Mouse (Mus musculus) MEL (cell line): ENCODE measurements around the gene Med12l. TPM values are rescaled to one million over a fixed set of nuclear protein-coding genes. Genes with fewer than 3 reads are reported as not detected.

ENCODE experiments used
- DNase-seq: peaks from one replicate; pipeline ENCODE4 v3.0.0; 2011; ENCODE audit warnings: low read depth, low spot score
- H3K27ac ChIP-seq: 2 replicates; pipeline ENCODE4 v1.5.1; 2012; ENCODE audit warnings: low read depth, mild to moderate bottlenecking, control low read depth, low read length, moderate library complexity; ENCODE audit not compliant: control insufficient read depth
- H3K27me3 ChIP-seq, 2 experiments: fragments of 150-350 bp in 1 of 2; sonication (generic) in 1 of 2; 2 replicates each; pipeline ENCODE4 v1.6.1; 2012; ENCODE audit warnings: low read length in 2 of 2, mild to moderate bottlenecking in 2 of 2, improper control_type of control experiment in 1 of 2, moderate library complexity in 1 of 2; ENCODE audit not compliant: insufficient read depth in 2 of 2, control insufficient read depth in 1 of 2
- H3K36me3 ChIP-seq, 2 experiments: 2 replicates each; pipeline ENCODE4 v1.6.1; 2012 to 2014; ENCODE audit warnings: low read length in 2 of 2, improper control_type of control experiment in 1 of 2, inconsistent platforms in 1 of 2, mild to moderate bottlenecking in 1 of 2; ENCODE audit not compliant: insufficient read depth in 2 of 2, control insufficient read depth in 1 of 2
- H3K4me1 ChIP-seq, 2 experiments: fragments of 150-350 bp in 1 of 2; sonication (generic) in 1 of 2; 2 replicates each; pipeline ENCODE4 v1.6.1; 2012; ENCODE audit warnings: low read length in 2 of 2, improper control_type of control experiment in 1 of 2, mild to moderate bottlenecking in 1 of 2; ENCODE audit not compliant: insufficient read depth in 2 of 2, control insufficient read depth in 1 of 2
- H3K4me3 ChIP-seq, 2 experiments: fragments of 150-350 bp in 1 of 2; sonication (generic) in 1 of 2; 2 replicates each; pipeline ENCODE4 v1.5.1; 2012; ENCODE audit warnings: low read depth in 2 of 2, low read length in 2 of 2, mild to moderate bottlenecking in 2 of 2, moderate library complexity in 2 of 2, control low read depth in 1 of 2, improper control_type of control experiment in 1 of 2; ENCODE audit not compliant: control insufficient read depth in 1 of 2, insufficient read depth in 1 of 2
- H3K79me2 ChIP-seq: 2 replicates; pipeline ENCODE4 v1.6.1; 2012; ENCODE audit warnings: mild to moderate bottlenecking, low read length, moderate library complexity; ENCODE audit not compliant: control insufficient read depth, poor library complexity, insufficient read depth
- H3K9ac ChIP-seq: 2 replicates; pipeline ENCODE4 v1.6.1; 2012; ENCODE audit warnings: low read depth, mild to moderate bottlenecking, control low read depth, low read length, moderate library complexity; ENCODE audit not compliant: control insufficient read depth, poor library complexity, severe bottlenecking
- H3K9me3 ChIP-seq: fragments of 150-350 bp; sonication (generic); replicated peaks from 2 replicates; pipeline ENCODE4 v1.6.1; 2012; ENCODE audit warnings: mild to moderate bottlenecking, low read length, improper control_type of control experiment, moderate library complexity; ENCODE audit not compliant: insufficient read depth
- BHLHE40 ChIP-seq: IDR thresholded peaks from 2 replicates; pipeline ENCODE4 v1.6.1; 2012; ENCODE audit warnings: low read depth, mild to moderate bottlenecking, inconsistent platforms, low read length, improper control_type of control experiment, borderline replicate concordance
- CHD1 ChIP-seq: IDR thresholded peaks from 2 replicates; pipeline ENCODE4 v1.6.1; 2012; ENCODE audit warnings: low read depth, mild to moderate bottlenecking, inconsistent platforms, low read length, improper control_type of control experiment
- CTCF ChIP-seq, 3 experiments: IDR thresholded peaks in 2 of 3; conservative IDR thresholded peaks in 1 of 3; 2 replicates each; pipeline ENCODE4 v1.5.1; 2011 to 2012; ENCODE audit warnings: low read length in 3 of 3, low read depth in 2 of 3, mild to moderate bottlenecking in 2 of 3, improper control_type of control experiment in 1 of 3, inconsistent platforms in 1 of 3, mixed read lengths in 1 of 3, moderate library complexity in 1 of 3; ENCODE audit not compliant: control insufficient read depth in 1 of 3, insufficient read depth in 1 of 3, poor library complexity in 1 of 3, severe bottlenecking in 1 of 3
- E2F4 ChIP-seq: IDR thresholded peaks from 2 replicates; pipeline ENCODE4 v1.6.1; 2011; ENCODE audit warnings: low read depth, low read length, improper control_type of control experiment, borderline replicate concordance
- EP300 ChIP-seq, 2 experiments: IDR thresholded peaks; 2 replicates each; pipeline ENCODE4 v1.6.1; 2011; ENCODE audit warnings: improper control_type of control experiment in 2 of 2, low read length in 2 of 2, low read depth in 1 of 2, mild to moderate bottlenecking in 1 of 2
- ETS1 ChIP-seq: IDR thresholded peaks from 2 replicates; pipeline ENCODE4 v1.6.1; 2012; ENCODE audit warnings: low read depth, mild to moderate bottlenecking, inconsistent platforms, low read length, improper control_type of control experiment, moderate library complexity
- GABPA ChIP-seq: IDR thresholded peaks from 2 replicates; pipeline ENCODE4 v1.6.1; 2012; ENCODE audit warnings: low read depth, mild to moderate bottlenecking, inconsistent platforms, low read length, improper control_type of control experiment, moderate library complexity
- GATA1 ChIP-seq: IDR thresholded peaks from 2 replicates; pipeline ENCODE4 v1.6.1; 2011; ENCODE audit warnings: low read depth, low read length, improper control_type of control experiment
- HCFC1 ChIP-seq: IDR thresholded peaks from 2 replicates; pipeline ENCODE4 v1.6.1; 2012; ENCODE audit warnings: low read depth, mild to moderate bottlenecking, inconsistent platforms, low read length, improper control_type of control experiment, moderate library complexity
- JUND ChIP-seq: IDR thresholded peaks from 2 replicates; pipeline ENCODE4 v1.6.1; 2011; ENCODE audit warnings: low read depth, mild to moderate bottlenecking, improper control_type of control experiment, low read length
- KAT2A ChIP-seq: conservative IDR thresholded peaks from 2 replicates; pipeline ENCODE4 v1.6.1; 2012; ENCODE audit warnings: low read depth, low read length, improper control_type of control experiment, inconsistent platforms
- MAFK ChIP-seq: IDR thresholded peaks from 2 replicates; pipeline ENCODE4 v1.6.1; 2011; ENCODE audit warnings: low read depth, mild to moderate bottlenecking, low read length, improper control_type of control experiment, borderline replicate concordance
- MAX ChIP-seq: IDR thresholded peaks from 2 replicates; pipeline ENCODE4 v1.6.1; 2011; ENCODE audit warnings: low read length, improper control_type of control experiment
- MAZ ChIP-seq: IDR thresholded peaks from 2 replicates; pipeline ENCODE4 v1.6.1; 2012; ENCODE audit warnings: low read depth, mild to moderate bottlenecking, inconsistent platforms, low read length, improper control_type of control experiment
- MEF2A ChIP-seq: IDR thresholded peaks from 2 replicates; pipeline ENCODE4 v1.6.1; 2014; ENCODE audit warnings: low read depth, mild to moderate bottlenecking, inconsistent platforms, low read length, improper control_type of control experiment; ENCODE audit not compliant: poor library complexity, insufficient replicate concordance, severe bottlenecking; ENCODE audit errors: extremely low read depth
- MXI1 ChIP-seq: IDR thresholded peaks from 2 replicates; pipeline ENCODE4 v1.6.1; 2011; ENCODE audit warnings: mild to moderate bottlenecking, low read depth, low read length, improper control_type of control experiment
- MYB ChIP-seq: IDR thresholded peaks from 2 replicates; pipeline ENCODE4 v1.6.1; 2011; ENCODE audit warnings: mild to moderate bottlenecking, low read depth, low read length, improper control_type of control experiment
- MYC ChIP-seq: IDR thresholded peaks from 2 replicates; pipeline ENCODE4 v1.6.1; 2011; ENCODE audit warnings: low read depth, mild to moderate bottlenecking, low read length, improper control_type of control experiment, moderate library complexity
- NRF1 ChIP-seq: IDR thresholded peaks from 2 replicates; pipeline ENCODE4 v1.6.1; 2014; ENCODE audit warnings: low read depth, mild to moderate bottlenecking, inconsistent platforms, low read length, improper control_type of control experiment, moderate library complexity; ENCODE audit not compliant: poor library complexity, insufficient read depth, severe bottlenecking
- POLR2AphosphoS5 ChIP-seq: IDR thresholded peaks from 2 replicates; pipeline ENCODE4 v1.6.1; 2012; ENCODE audit warnings: low read depth, borderline replicate concordance, mild to moderate bottlenecking, inconsistent platforms, low read length, moderate library complexity, mixed read lengths
- RAD21 ChIP-seq: IDR thresholded peaks from 2 replicates; pipeline ENCODE4 v1.6.1; 2011; ENCODE audit warnings: mild to moderate bottlenecking, low read depth, low read length, improper control_type of control experiment
- RCOR1 ChIP-seq: IDR thresholded peaks from 2 replicates; pipeline ENCODE4 v1.6.1; 2012; ENCODE audit warnings: low read depth, mild to moderate bottlenecking, inconsistent platforms, low read length, improper control_type of control experiment
- SIN3A ChIP-seq: IDR thresholded peaks from 2 replicates; pipeline ENCODE4 v1.6.1; 2012; ENCODE audit warnings: low read length, improper control_type of control experiment, inconsistent platforms
- TCF12 ChIP-seq: IDR thresholded peaks from 2 replicates; pipeline ENCODE4 v1.6.1; 2014; ENCODE audit warnings: low read depth, mild to moderate bottlenecking, inconsistent platforms, low read length, improper control_type of control experiment, moderate library complexity
- USF1 ChIP-seq: IDR thresholded peaks from 2 replicates; pipeline ENCODE4 v1.6.1; 2014; ENCODE audit warnings: low read depth, mild to moderate bottlenecking, inconsistent platforms, low read length, improper control_type of control experiment, moderate library complexity
- USF2 ChIP-seq, 2 experiments: IDR thresholded peaks; 2 replicates each; pipeline ENCODE4 v1.6.1; 2011 to 2012; ENCODE audit warnings: improper control_type of control experiment in 2 of 2, low read length in 2 of 2, borderline replicate concordance in 1 of 2, inconsistent platforms in 1 of 2, low read depth in 1 of 2, mild to moderate bottlenecking in 1 of 2; ENCODE audit not compliant: insufficient read depth in 1 of 2
- ZC3H11A ChIP-seq: IDR thresholded peaks from 2 replicates; pipeline ENCODE4 v1.6.1; 2012; ENCODE audit warnings: low read depth, mild to moderate bottlenecking, inconsistent platforms, low read length, improper control_type of control experiment
- ZMIZ1 ChIP-seq: IDR thresholded peaks from 2 replicates; pipeline ENCODE4 v1.6.1; 2012; ENCODE audit warnings: low read depth, mild to moderate bottlenecking, inconsistent platforms, low read length, improper control_type of control experiment, moderate library complexity
- ZNF384 ChIP-seq: IDR thresholded peaks from 2 replicates; pipeline ENCODE4 v1.6.1; 2012; ENCODE audit warnings: low read depth, mild to moderate bottlenecking, inconsistent platforms, low read length, improper control_type of control experiment
- polyA plus RNA-seq, 2 experiments: library from polyadenylated mRNA; stranded (reverse) in 1 of 2; unstranded in 1 of 2; fragments of >175 nt in 1 of 2; fragments of >200 nt in 1 of 2; gene quantifications; 2 replicates each; pipeline versions ENCODE4 v1.2.1 to v1.2.4; 2012; ENCODE audit warnings: low replicate concordance in 2 of 2, low read depth in 1 of 2; ENCODE audit not compliant: insufficient read length in 2 of 2, insufficient read depth in 1 of 2, missing spikeins in 1 of 2
- total RNA-seq: library from RNA; depleted of rRNA; stranded (reverse); fragments of 300-350 nt; gene quantifications from 2 replicates; pipeline ENCODE4 v1.2.3, GENCODE M21; 2012

Gene Med12l
- total and polyA plus RNA-seq, 3 experiments: 0.03 TPM; not detected in 2

DNA sequence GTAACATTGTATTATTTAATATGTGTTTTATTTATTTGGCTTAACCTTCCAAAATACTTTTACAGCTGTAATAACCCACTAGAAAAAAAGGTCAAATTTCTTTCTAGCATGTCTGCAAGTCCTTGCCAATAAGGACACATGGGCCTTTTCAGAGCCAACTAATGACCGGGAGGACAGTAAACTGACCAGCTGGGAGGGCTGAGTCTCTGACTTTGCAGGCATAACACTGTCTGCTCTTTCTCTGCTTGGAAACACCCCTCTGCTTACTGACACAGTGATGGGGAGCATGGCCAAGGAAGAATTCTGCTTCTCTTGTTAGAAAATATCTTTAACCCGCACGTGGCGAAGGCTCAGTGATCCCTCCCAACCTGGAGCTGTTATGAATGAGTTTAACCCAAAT lies 337.4 kb downstream of the Med12l start:
- Histone ChIP-seq H3K36me3 (no peaks in the 10 kb centered on the region), H3K4me3 (no peak overlapping the region), H3K4me1 (no peaks in the 10 kb centered on the region), H3K79me2 (no peaks in the 10 kb centered on the region), H3K9me3 (no peaks in the 10 kb centered on the region), H3K27me3 (no peaks in the 10 kb centered on the region), H3K9ac (no peak overlapping the region), H3K27ac (no peak overlapping the region)
- TF ChIP-seq GABPA (no peak), POLR2AphosphoS5 (no peak), ZNF384 (no peak), SIN3A (no peak), GATA1 (no peak)
- no peak for DNase-seq

DNA sequence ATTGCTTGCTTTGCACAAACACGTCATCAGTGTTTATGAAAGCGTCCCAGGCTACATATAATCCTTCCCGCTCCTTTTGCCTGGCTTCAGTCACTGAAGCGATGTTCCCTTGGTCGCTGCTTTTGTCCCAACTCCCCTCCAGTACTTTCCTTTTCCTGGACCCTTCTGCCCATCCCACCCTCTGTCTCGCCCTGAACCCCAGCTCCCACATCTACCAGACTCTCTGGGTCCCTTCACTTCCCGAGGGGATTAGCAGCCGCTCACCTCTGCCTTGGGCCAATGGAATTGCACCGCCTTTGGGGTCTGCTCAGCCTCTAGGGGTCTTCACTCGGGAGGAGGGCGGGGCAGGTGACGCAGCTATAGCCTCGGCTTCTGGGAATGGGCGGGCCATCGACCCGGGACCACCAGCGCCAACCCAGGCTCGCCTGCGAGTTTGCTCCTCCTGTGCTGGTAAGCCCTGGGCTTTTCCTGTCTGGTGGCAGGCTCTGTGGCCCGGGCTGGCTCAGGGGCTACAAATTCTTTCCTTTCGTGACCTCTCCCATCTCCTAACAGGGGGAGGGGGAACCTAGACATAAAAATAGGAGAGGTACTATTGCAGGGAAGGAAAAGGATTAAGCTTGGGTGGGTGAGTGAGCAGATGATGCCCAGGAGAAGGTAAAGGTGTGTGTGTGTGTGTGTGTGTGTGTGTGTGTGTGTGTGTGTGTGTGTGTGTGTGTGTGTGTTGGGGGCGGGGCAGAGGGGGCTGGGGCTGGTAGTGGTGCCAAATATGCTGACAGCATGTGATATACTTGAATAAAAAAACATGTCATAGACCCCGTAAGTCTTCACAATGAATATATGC lies 338.7 kb downstream of the Med12l start, which contains the start of gene Igsf10:
Gene Igsf10 (minus strand): TSS at position 330 of the 841 bp plus-strand sequence.
- no peaks in the 10 kb centered on the region for H3K9me3 ChIP-seq
- H3K27ac ChIP-seq: no peak within 1 kb of the TSS
- no peak within 1 kb of the TSS for H3K4me3 ChIP-seq

DNA sequence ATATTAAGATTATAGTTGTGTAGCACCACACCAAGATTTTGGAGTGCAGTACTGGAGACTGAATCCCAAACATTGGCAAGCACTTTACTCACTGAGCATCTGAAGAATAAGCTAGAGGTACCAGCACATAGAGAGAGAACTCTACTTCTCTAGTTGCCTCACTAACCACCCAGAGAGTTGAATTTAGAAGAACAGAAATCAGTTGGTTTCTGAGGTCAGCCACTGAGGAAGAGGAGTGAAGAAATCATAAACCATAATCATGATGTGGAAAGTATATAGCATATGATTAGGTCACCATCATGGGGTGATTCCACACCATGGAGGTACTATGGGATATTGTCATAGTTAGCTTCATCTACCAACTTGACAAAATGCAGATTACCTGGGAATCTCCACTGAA lies 346.1 kb downstream of the Med12l start:
- Histone ChIP-seq H3K27me3 (no peaks in the 10 kb centered on the region), H3K79me2 (no peaks in the 10 kb centered on the region), H3K9me3 (no peaks in the 10 kb centered on the region), H3K27ac (no peak overlapping the region), H3K36me3 (no peaks in the 10 kb centered on the region), H3K4me1 (no peaks in the 10 kb centered on the region), H3K9ac (no peak overlapping the region), H3K4me3 (no peak overlapping the region)
- DNase-seq: no peak
- TF ChIP-seq MAZ: no peak
- no peak for TF ChIP-seq JUND
- TF ChIP-seq USF2 (IDR thresholded peaks at IDR 0.05; ENCODE audit: borderline replicate concordance in 1 of 2, insufficient read depth in 1 of 2, low read depth in 1 of 2, low read length in 2 of 2): no peak
- TF ChIP-seq BHLHE40: no peak
- TF ChIP-seq HCFC1: no peak
- no peak for TF ChIP-seq NRF1
- no peak for TF ChIP-seq ZC3H11A
- TF ChIP-seq RCOR1: no peak
- no peak for TF ChIP-seq MEF2A
- TF ChIP-seq CHD1: no peak
- TF ChIP-seq TCF12: no peak

More for the DNA sequence above, 338.7 kb downstream of the Med12l start, which contains the start of gene Igsf10:
- H3K9ac ChIP-seq: no peak within 1 kb of the TSS
- H3K27me3 ChIP-seq: no peaks in the 10 kb centered on the region
- no peaks in the 10 kb centered on the region for H3K79me2 ChIP-seq
- no peaks in the 10 kb centered on the region for H3K4me1 ChIP-seq
- H3K36me3 ChIP-seq: no peaks in the 10 kb centered on the region
- no peak for DNase-seq
- TF ChIP-seq EP300 (IDR thresholded peaks at IDR 0.05; ENCODE audit: low read depth in 1 of 2, low read length in 2 of 2): no peak
- TF ChIP-seq CTCF (IDR thresholded peaks at IDR 0.05 in 2 of 3, conservative IDR thresholded peaks at IDR 0.05 in 1 of 3; ENCODE audit: control insufficient read depth in 1 of 3, insufficient read depth in 1 of 3, low read depth in 2 of 3, low read length in 3 of 3, poor library complexity in 1 of 3, severe bottlenecking in 1 of 3): no peak
- no peak for TF ChIP-seq MXI1
- TF ChIP-seq MYB: no peak
- no peak for TF ChIP-seq RCOR1
- TF ChIP-seq ETS1: no peak
- TF ChIP-seq ZMIZ1: no peak
- TF ChIP-seq E2F4: no peak
- no peak for TF ChIP-seq BHLHE40
- TF ChIP-seq MAFK: no peak
- no peak for TF ChIP-seq USF2 (IDR thresholded peaks at IDR 0.05; ENCODE audit: borderline replicate concordance in 1 of 2, insufficient read depth in 1 of 2, low read depth in 1 of 2, low read length in 2 of 2)
- TF ChIP-seq KAT2A: no peak
- no peak for TF ChIP-seq RAD21
- TF ChIP-seq USF1: no peak
- TF ChIP-seq MYC: no peak
- no peak for TF ChIP-seq GATA1
- no peak for TF ChIP-seq MAX
- no peak for TF ChIP-seq SIN3A
- TF ChIP-seq MEF2A: no peak
